Mouse (Mus musculus): ENCODE results near the gene Ifna15. TPM values are rescaled to one million over a fixed set of nuclear protein-coding genes. Genes with fewer than 3 reads are reported as not detected.
A peak's percentile ranks its signal among the peaks of the same experiment; 100 is the strongest.
"Not testable (repeated sequence)": the region's sequence is repeated elsewhere in the genome, so short reads cannot be mapped to it uniquely, and the experiment has no call there.

Gene Ifna15
- not detected for total RNA-seq (2021)
- long read RNA-seq, experiment 1, result 0 reads
- long read RNA-seq, experiment 2, result 0 reads

GRCm38 (mm10) chr4:88558145-88558544 lies at the start of gene Ifna15:
Ifna15 (minus strand) TSS chr4:88558245.
- DNase-seq (ENCODE audit: low spot score in 2 of 2), result not testable (repeated sequence)

- no peak for DNase-seq (ENCODE audit: low spot score in 2 of 2)
Measured at GRCm38 (mm10) chr4:88603276-88603675, 45.2 kb upstream of the Ifna15 start, which contains the start of gene Ifna12. Ifna12 (minus strand) TSS chr4:88603376.

GRCm38 (mm10) chr4:88592285-88592684 lies 34.2 kb upstream of the Ifna15 start, which contains the start of gene Ifna9:
Ifna9 (minus strand) TSS chr4:88592385.
- no peak for DNase-seq (ENCODE audit: low spot score in 2 of 2)

DNA sequence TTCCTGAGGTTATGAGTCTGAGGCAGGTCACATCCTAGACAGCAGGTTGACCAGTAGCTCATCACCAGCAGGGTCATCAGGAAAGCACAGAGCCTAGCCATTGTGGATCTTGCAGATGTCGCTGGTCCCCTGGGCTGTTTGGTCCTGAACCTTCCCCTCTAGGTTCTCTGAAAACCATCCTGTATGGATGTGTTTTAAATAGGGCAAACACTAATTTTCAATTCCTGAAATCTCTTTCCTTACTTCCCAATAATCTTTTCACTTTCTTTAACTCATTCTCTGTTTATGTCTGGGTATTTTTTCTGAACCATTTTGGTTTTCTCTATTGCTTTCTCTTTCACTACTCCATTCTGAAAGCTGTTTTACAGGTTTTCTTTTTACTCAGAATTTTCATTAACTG lies 13.7 kb upstream of the Ifna15 start, which contains the start of gene Ifna14:
Ifna14 (minus strand) TSS at position 101 of the 400 bp plus-strand sequence.
- DNase-seq (ENCODE audit: low spot score in 2 of 2), result no peak

- DNase-seq (ENCODE audit: low spot score in 2 of 2), result no peak
Measured at GRCm38 (mm10) chr4:88561791-88562190, 3.7 kb upstream of the Ifna15 start.

GRCm38 (mm10) chr4:88550161-88550945 lies 7.7 kb downstream of the Ifna15 start:
- DNase-seq (ENCODE audit: low spot score in 2 of 2), result peak; percentile 28 to 42

DNA sequence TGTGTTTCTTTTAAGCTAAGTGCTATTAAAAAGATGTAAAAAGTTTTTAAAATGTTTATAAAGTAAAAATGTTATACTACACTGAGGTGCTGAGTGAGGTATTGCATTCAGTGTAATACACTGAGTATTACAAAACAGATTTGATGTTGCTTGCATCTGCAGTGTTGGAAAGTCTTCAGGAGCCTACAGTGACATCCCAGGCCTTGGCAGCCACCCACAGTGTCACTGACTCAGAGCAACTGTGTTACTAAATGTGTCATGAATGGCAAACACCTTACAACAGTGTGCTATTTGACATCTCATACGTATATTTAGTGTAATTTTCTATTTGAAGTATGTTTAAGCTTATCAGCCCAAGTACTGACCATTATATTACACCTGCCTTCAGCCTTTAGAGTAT lies 10.1 kb downstream of the Ifna15 start:
- no peak for DNase-seq (ENCODE audit: low spot score in 2 of 2)

DNA sequence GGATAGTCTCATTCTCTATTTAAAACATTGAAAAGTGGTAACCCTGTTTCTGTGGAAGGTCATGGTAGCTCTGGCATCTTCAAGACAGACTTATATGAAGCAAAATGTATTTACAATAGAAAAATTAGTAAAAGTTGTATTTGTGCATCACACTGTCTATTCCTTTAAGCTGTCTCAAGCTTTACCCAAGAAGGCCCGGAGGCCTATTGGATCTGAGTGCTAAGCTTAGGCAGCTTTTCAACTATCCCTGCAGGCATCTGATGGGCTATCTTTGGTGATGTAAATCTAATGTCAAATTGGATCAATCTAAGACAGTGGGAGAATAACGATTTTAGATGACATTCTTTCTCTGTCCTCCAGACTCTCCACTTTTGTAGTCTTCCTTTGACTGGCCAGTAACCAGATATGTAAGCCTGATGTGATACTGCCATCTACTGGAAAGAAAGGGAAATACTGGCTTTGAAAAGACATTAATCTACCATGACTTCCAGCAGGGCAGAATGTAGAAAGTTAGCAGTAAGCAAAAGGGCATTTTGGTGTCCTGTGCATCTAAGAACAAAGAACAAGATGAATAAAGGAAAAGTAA lies 14.3 kb downstream of the Ifna15 start:
- no peak for DNase-seq (ENCODE audit: low spot score in 2 of 2)

GRCm38 (mm10) chr4:88537328-88537727 lies 20.7 kb downstream of the Ifna15 start:
- DNase-seq (ENCODE audit: low spot score in 2 of 2), result no peak

GRCm38 (mm10) chr4:88536640-88537039 lies 21.4 kb downstream of the Ifna15 start:
- DNase-seq (ENCODE audit: low spot score in 2 of 2), result no peak

GRCm38 (mm10) chr4:88535742-88536141 lies 22.3 kb downstream of the Ifna15 start:
- no peak for DNase-seq (ENCODE audit: low spot score in 2 of 2)

- no peak for DNase-seq (ENCODE audit: low spot score in 2 of 2)
Measured at GRCm38 (mm10) chr4:88534903-88535302, 23.1 kb downstream of the Ifna15 start.

GRCm38 (mm10) chr4:88533499-88533898 lies 24.5 kb downstream of the Ifna15 start:
- no peak for DNase-seq (ENCODE audit: low spot score in 2 of 2)

- DNase-seq (ENCODE audit: low spot score in 2 of 2), result no peak
Measured at GRCm38 (mm10) chr4:88530892-88531291, 27.2 kb downstream of the Ifna15 start.

GRCm38 (mm10) chr4:88530271-88530670 lies 27.8 kb downstream of the Ifna15 start:
- no peak for DNase-seq (ENCODE audit: low spot score in 2 of 2)

- DNase-seq (ENCODE audit: low spot score in 2 of 2), result no peak
Measured at GRCm38 (mm10) chr4:88526379-88527049, 31.5 kb downstream of the Ifna15 start.

DNA sequence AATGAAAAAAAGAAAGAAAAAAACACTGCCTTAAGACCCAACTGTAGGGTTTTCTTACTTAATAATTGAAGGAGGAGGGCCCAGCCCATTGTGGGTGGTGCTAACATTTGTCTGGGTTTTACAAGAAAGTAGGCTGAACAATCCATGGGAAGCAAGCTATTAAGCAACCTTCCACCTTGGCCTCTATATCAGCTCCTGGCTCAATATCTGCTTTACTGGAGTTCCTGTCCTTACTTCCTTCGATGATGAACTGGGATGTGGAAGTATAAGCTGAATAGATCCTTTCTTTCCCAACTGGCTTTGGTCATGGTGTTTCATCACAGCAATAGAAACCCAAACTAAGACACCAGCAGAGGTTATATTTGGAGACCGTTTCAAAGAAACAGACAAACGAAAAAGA lies 32.7 kb downstream of the Ifna15 start:
- DNase-seq (ENCODE audit: low spot score in 2 of 2), result no peak

GRCm38 (mm10) chr4:88523241-88523640 lies 34.8 kb downstream of the Ifna15 start:
- DNase-seq (ENCODE audit: low spot score in 2 of 2), result no peak

GRCm38 (mm10) chr4:88522674-88523073 lies 35.4 kb downstream of the Ifna15 start, which contains the start of gene Ifnb1:
Ifnb1 (minus strand) TSS chr4:88522774.
- DNase-seq (ENCODE audit: low spot score in 2 of 2), result no peak

- DNase-seq (ENCODE audit: low spot score in 2 of 2), result no peak
Measured at GRCm38 (mm10) chr4:88517957-88518356, 40.1 kb downstream of the Ifna15 start.

DNA sequence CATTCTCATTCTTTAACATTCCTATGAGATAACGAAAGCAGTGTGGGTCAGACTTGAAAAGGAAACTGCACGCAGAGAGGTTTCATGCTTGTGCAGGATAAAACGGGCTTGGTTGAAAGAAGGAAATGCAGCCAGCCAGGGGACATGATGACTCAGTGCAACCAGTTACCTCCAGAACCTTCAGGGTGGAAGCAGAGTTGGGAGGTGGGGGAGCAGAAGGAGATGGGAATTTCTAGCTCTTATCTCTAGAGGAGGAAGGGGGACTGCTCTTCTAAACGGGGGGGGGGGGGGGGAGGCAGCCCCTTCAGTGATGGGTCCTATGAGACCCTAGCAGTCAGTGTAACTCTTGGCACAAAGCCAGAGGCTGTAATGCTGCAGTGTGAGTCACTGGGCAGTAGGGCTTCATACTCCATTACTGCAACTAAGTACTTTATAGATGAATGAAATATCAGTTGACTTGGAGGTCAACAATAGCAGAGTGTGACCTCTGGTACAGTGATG lies 42.3 kb downstream of the Ifna15 start:
- DNase-seq (ENCODE audit: low spot score in 2 of 2), result no peak

- DNase-seq (ENCODE audit: low spot score in 2 of 2), result no peak
Measured at GRCm38 (mm10) chr4:88515250-88515649, 42.8 kb downstream of the Ifna15 start.
